Mouse (Mus musculus) heart, adult 18-20 months (tissue): ENCODE results near the gene Nos2. TPM values are rescaled to one million over a fixed set of nuclear protein-coding genes. Genes with fewer than 3 reads are reported as not detected.

Experiments
- DNase-seq, 2 experiments: peaks; one replicate each; pipeline ENCODE4 v3.0.0; 2021 to 2022; ENCODE audit warnings: mixed read lengths in 1 of 2
- long read RNA-seq, 2 experiments: library from polyadenylated mRNA; stranded (forward); transcript quantifications; one replicate each; pipeline ENCODE4 v2.0.0; 2021
- total RNA-seq, 2 experiments: library from RNA; stranded (reverse); gene quantifications; 2 replicates each; pipeline ENCODE4 v1.2.3; 2021

The Nos2 gene
- 1 to 10 TPM; 3.3 to 6.3 TPM for total RNA-seq
- long read RNA-seq, experiment 1, transcript Nos2-203 (26 exons, 3,429 nt): major isoform, 7 of 7 reads
- long read RNA-seq, experiment 1, partial matches to known transcripts: 0 of 7 reads
- long read RNA-seq, experiment 1, other reads (novel, unspliced or antisense): 0 of 7 reads
- long read RNA-seq, experiment 2, partial matches to known transcripts: 0 of 2 reads
- long read RNA-seq, experiment 2, other reads (novel, unspliced or antisense): 0 of 2 reads

- no peak for DNase-seq
These were observed at the start of gene Nos2 for GRCm38 (mm10) chr11:78920411-78920939. TSS of gene Nos2 (plus strand) at chr11:78920787.

GRCm38 (mm10) chr11:78870891-78871290 lies 49.7 kb upstream of the Nos2 start:
- no peak for DNase-seq

GRCm38 (mm10) chr11:78872782-78873181 lies 47.8 kb upstream of the Nos2 start:
- no peak for DNase-seq

GRCm38 (mm10) chr11:78879727-78880126 lies 40.9 kb upstream of the Nos2 start:
- DNase-seq: no peak

- DNase-seq: peak in 1 of 2 experiments; percentile 5
These were observed 33.9 kb upstream of the Nos2 start for GRCm38 (mm10) chr11:78886693-78887092.

- DNase-seq: peak; percentile 86 to 92
These were observed 33.2 kb upstream of the Nos2 start for GRCm38 (mm10) chr11:78887102-78887971.

- no peak for DNase-seq
These were observed 31.4 kb upstream of the Nos2 start for GRCm38 (mm10) chr11:78889156-78889555.

GRCm38 (mm10) chr11:78896357-78897123 lies 24.0 kb upstream of the Nos2 start:
- peak in 1 of 2 experiments; percentile 23 for DNase-seq

GRCm38 (mm10) chr11:78915473-78915872 lies 5.1 kb upstream of the Nos2 start:
- DNase-seq: no peak

GRCm38 (mm10) chr11:78916410-78916809 lies 4.2 kb upstream of the Nos2 start:
- no peak for DNase-seq

- no peak for DNase-seq
These were observed 842 bp upstream of the Nos2 start for GRCm38 (mm10) chr11:78919745-78920144.

- peak; percentile 40 to 62 for DNase-seq
These were observed 2.3 kb downstream of the Nos2 start for GRCm38 (mm10) chr11:78922678-78923407.

GRCm38 (mm10) chr11:78924111-78924510 lies 3.5 kb downstream of the Nos2 start:
- DNase-seq: peak; percentile 11 to 13

- DNase-seq: peak; percentile 42 to 45
These were observed 4.3 kb downstream of the Nos2 start for GRCm38 (mm10) chr11:78924916-78925315.

- peak; percentile 76 to 90 for DNase-seq
These were observed 8.8 kb downstream of the Nos2 start for GRCm38 (mm10) chr11:78929345-78929744.

GRCm38 (mm10) chr11:78934307-78934706 lies 13.7 kb downstream of the Nos2 start:
- no peak for DNase-seq

- DNase-seq: no peak
These were observed 14.1 kb downstream of the Nos2 start for GRCm38 (mm10) chr11:78934727-78935126.

- DNase-seq: peak in 1 of 2 experiments; percentile 61
These were observed 14.6 kb downstream of the Nos2 start for GRCm38 (mm10) chr11:78935178-78935577.

- DNase-seq: no peak
These were observed 22.5 kb downstream of the Nos2 start for GRCm38 (mm10) chr11:78943083-78943482.

GRCm38 (mm10) chr11:78950365-78950764 lies 29.8 kb downstream of the Nos2 start:
- peak in 1 of 2 experiments; percentile 34 for DNase-seq

- peak in 1 of 2 experiments; percentile 53 for DNase-seq
These were observed 31.9 kb downstream of the Nos2 start for GRCm38 (mm10) chr11:78952467-78952866.

GRCm38 (mm10) chr11:78956260-78956659 lies 35.7 kb downstream of the Nos2 start:
- peak; percentile 66 to 88 for DNase-seq
